Mouse (Mus musculus) spleen, postnatal 14 days (tissue): ENCODE data around the gene Kdm5c.
A peak's percentile ranks its signal among the peaks of the same experiment; 100 is the strongest.
"Not testable (repeated sequence)": the region's sequence is repeated elsewhere in the genome, so short reads cannot be mapped to it uniquely, and the experiment has no call there.

Source experiments
- DNase-seq, 2 experiments: peaks; one replicate each; pipeline ENCODE4 v3.0.0; 2021 to 2022; ENCODE audit warnings: low spot score in 2 of 2

Gene Kdm5c

DNA sequence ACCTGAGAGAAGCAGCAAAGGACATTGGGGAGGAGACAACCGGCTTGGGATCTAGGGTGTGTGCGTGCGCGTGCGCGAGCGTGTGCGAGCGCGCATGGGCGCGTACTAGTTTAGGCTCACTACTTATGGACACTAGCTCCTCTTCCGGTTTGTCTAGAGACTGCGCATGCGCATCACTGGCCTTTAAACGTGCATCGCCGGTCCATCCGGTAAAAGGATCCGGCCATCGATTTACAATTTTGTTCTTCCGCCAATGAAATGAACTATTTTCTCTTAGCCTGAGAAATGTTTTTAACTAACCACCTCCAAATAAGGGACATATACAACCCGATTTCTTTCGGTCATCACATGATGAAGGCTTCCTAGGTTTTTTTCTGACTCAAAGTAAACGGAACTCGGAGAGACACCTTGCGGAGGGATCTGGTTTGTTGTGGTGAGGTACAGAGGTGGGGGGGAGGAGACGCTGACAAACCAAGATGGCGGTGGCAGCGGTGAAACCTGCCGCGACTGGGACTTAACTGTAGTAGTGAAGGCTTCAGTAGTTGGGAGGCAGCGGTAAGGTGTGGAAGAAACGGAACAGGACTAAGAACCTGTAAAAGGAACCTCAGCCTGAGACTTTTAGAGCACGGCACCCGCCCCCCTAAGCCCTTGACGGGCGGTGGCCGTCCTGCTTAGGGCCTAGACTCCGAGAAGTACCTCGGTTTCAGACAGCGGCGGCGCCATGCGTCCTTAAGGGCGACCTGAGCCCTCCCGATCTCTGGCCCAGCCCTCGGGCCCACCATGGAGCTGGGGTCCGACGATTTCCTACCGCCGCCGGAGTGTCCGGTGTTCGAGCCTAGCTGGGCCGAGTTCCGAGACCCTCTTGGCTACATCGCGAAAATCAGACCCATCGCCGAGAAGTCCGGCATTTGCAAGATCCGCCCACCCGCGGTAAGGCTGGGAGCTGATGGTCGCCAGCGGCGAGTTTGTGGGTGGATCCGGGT, at the start of gene Kdm5c:
Gene Kdm5c (plus strand): TSS at position 240 of the 983 bp plus-strand sequence.
- DNase-seq = peak; percentile 80 to 93

- no peak for DNase-seq
Measured at GRCm38 (mm10) chrX:152187151-152187550, 45.7 kb upstream of the Kdm5c start.

GRCm38 (mm10) chrX:152191266-152191665, 41.6 kb upstream of the Kdm5c start:
- no peak for DNase-seq

- DNase-seq = no peak
Measured at GRCm38 (mm10) chrX:152197814-152198648, 34.8 kb upstream of the Kdm5c start.

DNA sequence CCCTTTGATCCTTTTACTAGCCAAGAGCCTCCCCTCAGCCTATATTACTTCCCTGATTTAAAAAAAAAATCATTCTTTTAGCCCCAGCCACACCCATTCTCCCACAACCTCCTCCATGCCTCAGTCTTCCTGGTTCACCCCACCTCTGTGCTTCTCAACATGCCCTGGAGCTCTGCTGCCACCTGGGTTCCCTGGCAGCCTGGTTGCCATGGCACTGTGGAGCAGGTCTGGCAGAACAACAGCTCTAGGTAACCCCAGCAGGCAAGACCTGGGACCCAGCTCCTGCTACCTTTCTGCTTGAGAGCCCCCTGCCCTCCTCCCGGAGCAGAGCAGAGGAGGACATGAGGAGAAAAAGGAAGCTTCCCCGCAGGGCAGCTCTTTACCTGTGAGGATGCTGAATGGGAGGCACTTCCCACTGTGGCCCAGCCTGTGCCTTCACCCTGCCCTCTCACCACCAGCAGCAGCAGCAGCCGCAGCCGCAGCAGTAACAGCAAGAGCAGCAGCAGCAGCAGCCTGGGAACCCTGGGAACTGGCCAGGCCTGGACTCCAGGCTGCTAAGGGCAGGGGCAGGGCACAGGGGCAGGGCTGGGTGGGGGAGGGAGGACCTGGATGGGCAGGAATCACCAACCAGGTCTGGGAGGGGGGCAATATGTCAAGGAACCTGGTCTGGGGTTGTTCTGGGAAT, 30.9 kb upstream of the Kdm5c start:
- no peak for DNase-seq

GRCm38 (mm10) chrX:152202422-152203103, 30.3 kb upstream of the Kdm5c start:
- DNase-seq = no peak

DNA sequence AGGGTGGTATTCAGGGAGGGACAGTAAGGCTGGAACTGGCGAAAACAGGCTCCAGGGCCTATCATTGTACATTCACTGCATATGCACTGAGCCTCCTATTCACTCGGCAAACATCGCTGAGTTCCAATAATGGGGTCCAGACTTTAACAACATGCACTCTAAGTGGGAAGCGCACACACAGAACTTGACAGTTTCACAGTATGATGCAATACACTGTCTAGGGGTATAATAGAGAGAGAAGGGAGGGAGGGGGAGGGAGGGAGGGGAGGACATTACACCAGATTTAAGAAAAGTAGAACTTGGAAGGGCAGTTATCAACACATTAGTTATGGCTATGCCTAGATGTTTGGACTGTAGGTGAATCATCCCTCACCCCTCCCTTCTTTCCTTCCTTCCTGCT, 29.6 kb upstream of the Kdm5c start:
- DNase-seq = no peak

DNA sequence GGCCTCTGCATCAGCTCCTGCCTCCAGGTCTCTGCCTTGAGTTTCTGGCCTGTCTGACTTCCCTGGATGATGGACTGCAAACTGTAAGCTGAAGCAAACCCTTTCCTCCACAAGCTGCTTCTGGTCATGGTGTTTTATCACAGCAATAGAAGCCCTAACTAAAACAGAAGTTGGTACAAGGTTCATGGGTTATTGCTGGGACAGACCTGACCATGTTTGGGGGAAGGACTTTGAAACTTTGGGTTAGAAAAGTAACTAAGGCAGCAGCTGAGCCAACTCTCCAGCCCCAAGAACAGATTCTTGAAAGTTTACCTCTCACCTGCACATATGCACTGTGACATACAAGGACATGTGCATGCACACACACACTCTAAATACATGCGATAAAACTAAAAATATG, 27.3 kb upstream of the Kdm5c start:
- DNase-seq = no peak

GRCm38 (mm10) chrX:152214703-152215102, 18.1 kb upstream of the Kdm5c start:
- DNase-seq = no peak

DNA sequence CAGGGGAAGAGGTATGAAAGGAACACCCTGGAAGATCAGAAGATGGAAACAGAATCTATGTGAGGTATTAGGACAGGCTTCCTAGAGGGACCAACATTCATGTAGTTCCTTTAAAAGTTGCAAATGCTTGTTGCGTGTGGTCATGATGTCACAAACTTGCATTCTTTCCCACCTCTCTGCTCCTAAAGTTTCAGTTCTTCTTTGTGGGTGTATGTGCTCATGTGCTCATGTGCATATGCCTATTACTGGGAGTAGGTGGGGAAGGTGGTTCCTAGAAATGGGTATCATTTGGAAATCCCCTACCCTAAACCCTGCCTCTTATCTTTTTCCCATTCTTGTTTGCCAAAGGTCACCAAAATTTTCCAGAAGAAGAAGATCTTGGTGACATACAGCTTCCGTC, 14.3 kb upstream of the Kdm5c start:
- DNase-seq = no peak

DNA sequence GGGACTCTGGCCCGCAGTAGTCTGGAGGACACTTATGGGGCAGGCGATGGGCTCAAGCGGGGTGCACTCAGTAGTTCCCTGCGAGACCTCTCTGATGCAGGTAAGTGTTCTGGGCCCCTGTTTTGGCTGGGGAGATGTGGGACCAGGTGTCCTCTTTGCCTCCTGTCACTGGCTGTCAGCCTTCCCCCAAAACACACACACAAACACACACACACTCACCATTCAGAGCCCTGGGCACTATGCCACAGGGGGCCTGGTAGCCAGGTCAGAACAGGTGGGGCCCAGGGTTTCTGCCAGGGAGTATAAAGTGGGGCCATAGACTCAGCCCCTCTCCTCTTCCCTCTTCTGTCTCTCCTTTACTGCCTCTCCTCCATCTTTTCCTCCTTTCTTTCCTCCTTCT, 11.1 kb upstream of the Kdm5c start:
- DNase-seq = no peak

DNA sequence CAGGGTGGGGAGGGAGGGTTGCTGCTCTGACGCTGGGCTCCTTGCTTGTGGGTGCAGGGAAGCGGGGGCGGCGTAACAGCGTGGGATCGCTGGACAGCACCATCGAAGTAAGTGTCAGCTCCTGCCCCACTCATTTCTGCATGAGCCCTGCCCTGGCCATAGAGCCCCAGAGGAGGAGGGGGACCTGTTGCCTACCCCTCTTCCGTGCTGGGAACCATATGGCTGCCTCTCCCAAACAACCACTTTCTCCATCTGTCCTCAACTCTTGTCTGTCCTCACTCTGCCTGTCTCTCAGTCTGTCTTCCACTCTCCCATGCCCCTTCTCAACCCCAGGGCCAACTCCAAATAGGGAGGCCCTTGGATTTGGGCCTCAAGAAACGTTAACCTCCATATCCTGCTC, 10.6 kb upstream of the Kdm5c start:
- no peak for DNase-seq

GRCm38 (mm10) chrX:152223313-152223712, 9.5 kb upstream of the Kdm5c start:
- DNase-seq = no peak

- DNase-seq = no peak
Measured at GRCm38 (mm10) chrX:152224280-152224679, 8.5 kb upstream of the Kdm5c start.

- DNase-seq = no peak
Measured at GRCm38 (mm10) chrX:152234125-152234524, 1.3 kb downstream of the Kdm5c start.

GRCm38 (mm10) chrX:152235758-152236157, 2.9 kb downstream of the Kdm5c start:
- DNase-seq = no peak

DNA sequence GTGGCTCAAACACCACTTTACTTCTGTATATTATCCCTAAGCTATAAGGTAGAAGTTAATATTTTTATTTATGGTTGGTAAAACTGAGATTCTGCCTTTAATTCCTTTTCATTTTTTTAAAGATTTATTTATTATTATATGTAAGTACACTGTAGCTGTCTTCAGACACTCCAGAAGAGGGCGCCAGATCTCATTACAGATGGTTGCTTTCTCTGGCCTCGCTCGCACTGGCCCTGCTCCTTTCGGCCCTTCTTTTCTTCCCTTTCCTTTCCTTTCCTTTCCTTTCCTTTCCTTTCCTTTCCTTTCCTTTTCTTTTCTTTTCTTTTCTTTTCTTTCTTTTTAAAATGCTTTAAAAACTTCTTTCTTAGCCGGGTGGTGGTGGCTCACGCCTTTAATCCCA, 10.3 kb downstream of the Kdm5c start:
- DNase-seq = not testable (repeated sequence)

DNA sequence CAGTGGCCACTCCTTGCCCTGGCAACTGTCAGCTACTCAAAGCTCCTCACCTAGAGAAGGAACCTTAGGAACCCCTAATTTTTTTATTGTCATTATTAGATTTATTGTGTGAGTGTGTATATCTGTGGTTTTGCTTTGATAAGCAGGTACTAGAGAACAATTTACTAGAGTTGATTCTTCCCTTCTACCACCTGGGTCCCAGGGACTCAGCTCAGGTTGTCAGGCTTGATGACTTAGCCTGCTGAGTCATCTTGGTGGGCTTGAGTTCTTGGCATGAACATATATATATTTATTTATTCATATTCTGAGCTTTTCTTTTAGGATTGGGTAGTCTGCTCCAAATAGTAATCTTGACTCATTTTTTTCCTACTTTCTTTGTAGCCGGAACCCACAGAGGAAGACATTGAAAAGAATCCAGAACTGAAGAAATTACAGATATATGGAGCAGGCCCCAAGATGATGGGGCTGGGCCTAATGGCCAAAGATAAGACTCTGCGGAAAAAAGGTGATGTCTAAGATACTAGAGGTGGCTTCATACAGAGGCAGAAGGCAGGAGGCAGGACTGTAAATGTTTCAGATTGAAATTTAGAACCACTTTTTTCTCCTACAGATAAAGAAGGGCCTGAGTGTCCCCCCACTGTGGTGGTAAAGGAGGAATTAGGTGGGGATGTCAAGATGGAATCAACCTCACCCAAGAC, 11.8 kb downstream of the Kdm5c start:
- no peak for DNase-seq

DNA sequence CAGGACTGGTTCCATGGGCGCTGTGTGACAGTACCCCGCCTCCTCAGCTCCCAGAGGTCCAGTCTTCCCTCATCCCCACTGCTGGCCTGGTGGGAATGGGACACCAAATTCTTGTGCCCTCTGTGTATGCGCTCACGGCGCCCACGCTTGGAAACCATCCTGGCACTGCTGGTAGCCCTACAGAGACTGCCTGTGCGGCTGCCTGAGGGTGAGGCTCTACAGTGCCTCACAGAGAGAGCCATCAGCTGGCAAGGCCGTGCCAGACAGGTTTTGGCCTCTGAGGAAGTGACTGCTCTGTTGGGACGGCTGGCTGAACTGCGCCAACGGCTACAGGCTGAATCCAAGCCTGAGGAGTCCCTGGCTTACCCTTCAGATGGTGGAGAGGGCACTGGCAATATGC, 38.4 kb downstream of the Kdm5c start:
- DNase-seq = no peak

DNA sequence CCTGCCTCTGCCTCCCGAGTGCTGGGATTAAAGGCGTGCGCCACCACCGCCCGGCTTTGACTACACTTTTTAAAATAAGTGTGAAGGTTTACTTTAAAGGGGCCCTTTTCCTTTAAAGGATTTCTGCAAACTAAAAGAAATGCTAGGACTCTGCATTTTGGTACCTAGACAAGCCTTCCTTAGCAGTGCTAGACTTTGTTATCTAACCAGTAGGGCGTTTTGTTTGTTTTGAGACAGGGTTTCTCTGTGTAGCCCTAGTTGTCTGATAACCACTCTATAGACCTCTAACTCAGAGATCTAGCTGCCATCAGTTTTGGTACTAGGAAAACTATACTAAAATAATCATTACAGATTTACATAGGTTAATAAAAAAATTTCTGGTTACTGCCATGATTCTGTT, 46.6 kb downstream of the Kdm5c start:
- DNase-seq = no peak

DNA sequence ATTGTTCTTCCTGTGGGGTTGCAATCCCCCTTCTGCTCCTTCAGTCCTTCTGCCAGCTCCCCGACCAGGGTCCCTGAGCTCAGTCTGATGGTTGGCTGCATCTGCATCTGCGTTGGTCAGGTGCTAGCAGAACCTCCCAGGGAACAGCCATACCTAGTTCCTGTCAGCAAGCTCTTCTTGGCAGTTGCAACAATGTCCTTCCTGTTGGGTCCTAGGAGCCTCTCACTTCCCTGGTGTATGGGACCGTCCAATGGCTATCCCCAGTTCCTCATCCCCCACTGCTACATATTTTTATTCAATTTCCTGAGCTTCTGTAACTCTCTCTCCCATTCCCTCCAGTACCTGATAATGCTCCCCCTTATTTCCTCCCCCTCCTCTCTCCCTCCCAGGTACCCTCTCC, 51.9 kb downstream of the Kdm5c start:
- no peak for DNase-seq
